Mouse (Mus musculus) ES-E14 (cell line): Measurements from ENCODE around the gene Nsrp1. TPM values are rescaled to one million over a fixed set of nuclear protein-coding genes. Genes with fewer than 3 reads are reported as not detected.

Experiments used
- DNase-seq: peaks from one replicate; pipeline ENCODE4 v3.0.0-alpha.2; 2013; ENCODE audit warnings: low read depth, low spot score
- H3K27ac ChIP-seq: 2 replicates; pipeline ENCODE4 v1.5.1; 2012; ENCODE audit warnings: low read depth, mild to moderate bottlenecking, low read length, moderate library complexity, mixed read lengths; ENCODE audit not compliant: poor library complexity, insufficient read depth, severe bottlenecking
- H3K36me3 ChIP-seq: 2 replicates; pipeline ENCODE4 v1.6.1; 2012; ENCODE audit warnings: mild to moderate bottlenecking, low read length, moderate library complexity, mixed read lengths; ENCODE audit not compliant: control insufficient read depth, poor library complexity, insufficient read depth, severe bottlenecking
- H3K4me1 ChIP-seq, 2 experiments: fragments of 150-350 bp in 1 of 2; sonication (generic) in 1 of 2; 2 replicates each; pipeline ENCODE4 v1.6.1; 2012; ENCODE audit warnings: low read length in 2 of 2, mild to moderate bottlenecking in 1 of 2, mixed read lengths in 1 of 2; ENCODE audit not compliant: control insufficient read depth in 2 of 2, insufficient read depth in 2 of 2, poor library complexity in 1 of 2
- H3K4me3 ChIP-seq, 2 experiments: fragments of 150-350 bp in 1 of 2; sonication (generic) in 1 of 2; 2 replicates each; pipeline ENCODE4 v1.5.1; 2012; ENCODE audit warnings: low read length in 2 of 2, low read depth in 1 of 2, mild to moderate bottlenecking in 1 of 2, mixed read lengths in 1 of 2; ENCODE audit not compliant: insufficient read depth in 1 of 2, poor library complexity in 1 of 2, severe bottlenecking in 1 of 2
- H3K9ac ChIP-seq: 2 replicates; pipeline ENCODE4 v1.6.1; 2012; ENCODE audit warnings: low read depth, mild to moderate bottlenecking, low read length, mixed read lengths; ENCODE audit not compliant: poor library complexity, insufficient read depth, severe bottlenecking
- H3K9me3 ChIP-seq: fragments of 150-350 bp; sonication (generic); 2 replicates; pipeline ENCODE4 v1.6.1; 2012; ENCODE audit warnings: low read depth, mild to moderate bottlenecking, low read length; ENCODE audit not compliant: control insufficient read depth, insufficient read depth
- CHD2 ChIP-seq: IDR thresholded peaks from 2 replicates; pipeline ENCODE4 v1.6.1; 2014; ENCODE audit warnings: mild to moderate bottlenecking, low read depth, low read length, inconsistent platforms
- HCFC1 ChIP-seq: IDR thresholded peaks from 2 replicates; pipeline ENCODE4 v1.6.1; 2012; ENCODE audit warnings: low read length, inconsistent platforms, borderline replicate concordance; ENCODE audit not compliant: insufficient read depth
- MAFK ChIP-seq: IDR thresholded peaks from 2 replicates; pipeline ENCODE4 v1.6.1; 2014; ENCODE audit warnings: mild to moderate bottlenecking, low read depth, low read length, inconsistent platforms; ENCODE audit not compliant: insufficient read depth
- ZC3H11A ChIP-seq: IDR thresholded peaks from 2 replicates; pipeline ENCODE4 v1.6.1; 2012; ENCODE audit warnings: low read depth, mild to moderate bottlenecking, inconsistent platforms, low read length, borderline replicate concordance
- ZNF384 ChIP-seq: IDR thresholded peaks from 2 replicates; pipeline ENCODE4 v1.6.1; 2012; ENCODE audit warnings: low read depth, low read length, inconsistent platforms
- in situ Hi-C, 2 experiments: fragments of 600-800 bp; cut with MboI; formaldehyde crosslinking; loops; one replicate each; pipeline ENCODE4 v1.15.1; 2025; ENCODE audit warnings: low sequenced_read_pairs in 2 of 2, inconsistent platforms in 1 of 2; ENCODE audit not compliant: unreplicated experiment in 2 of 2
- total RNA-seq: library from RNA; depleted of rRNA; stranded (reverse); fragments of 300-350 nt; gene quantifications from 2 replicates; pipeline ENCODE4 v1.2.3, GENCODE M21; 2012

The Nsrp1 gene
- total RNA-seq, 1 experiment = 13.3 TPM

DNA sequence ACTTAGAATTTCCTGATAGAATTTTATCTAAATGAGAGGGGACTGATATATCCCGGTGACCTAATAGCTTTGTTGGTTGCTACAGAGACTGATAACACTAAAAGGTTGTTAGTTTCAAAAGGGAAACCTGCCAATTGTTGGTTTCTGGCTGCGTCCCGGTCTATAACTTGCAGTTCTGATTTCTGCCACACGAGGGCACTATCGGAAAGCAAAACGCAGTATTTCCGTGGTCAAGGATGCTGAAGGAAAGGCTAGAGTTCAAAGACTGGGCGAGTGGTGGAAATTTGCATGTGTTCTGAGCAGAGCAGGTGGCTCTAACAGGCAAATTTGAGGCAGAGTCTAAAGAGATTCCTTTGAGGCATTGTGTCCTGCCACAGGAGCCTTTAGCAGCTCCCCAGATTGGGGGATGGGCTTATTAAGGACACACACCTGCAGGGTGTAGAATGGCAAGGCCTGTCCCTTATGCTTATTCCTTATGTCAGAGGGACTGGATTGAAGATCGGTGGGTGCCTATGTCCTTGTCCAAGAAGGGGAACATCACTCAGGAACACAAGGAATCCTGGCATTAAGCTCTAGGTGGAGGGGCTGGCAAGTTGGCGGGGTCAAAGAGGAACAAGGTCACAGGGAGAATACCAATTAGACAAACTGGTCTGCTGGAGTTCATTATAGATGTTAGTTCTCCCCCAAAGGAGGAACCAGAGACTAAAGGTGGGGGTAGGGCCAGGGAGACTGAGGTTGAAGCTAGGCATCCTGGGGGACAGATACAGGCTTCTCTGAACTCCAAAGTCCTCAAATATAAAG lies 22.1 kb upstream of the Nsrp1 start:
- TF ChIP-seq ZC3H11A = peak; percentile 90
- TF ChIP-seq ZNF384 = no peak
- no peak for TF ChIP-seq HCFC1
- TF ChIP-seq MAFK = no peak
- no peak for TF ChIP-seq CHD2
- Histone ChIP-seq H3K9me3 (no peaks in the 10 kb centered on the region), H3K4me1 (peaks cover 0 to 4% of the 10 kb centered on the region in 2 experiments; a peak in 1 of 4 replicates), H3K9ac (no peak overlapping the region), H3K27ac (no peak overlapping the region), H3K36me3 (no peaks in the 10 kb centered on the region), H3K4me3 (no peak overlapping the region)
- in situ Hi-C loops = loop anchor here in 1 of 2 experiments (10.0 kb wide), 1 partner anchor 214 kb away; no protein-coding TSS in a partner anchor
- DNase-seq = peak; percentile 75

DNA sequence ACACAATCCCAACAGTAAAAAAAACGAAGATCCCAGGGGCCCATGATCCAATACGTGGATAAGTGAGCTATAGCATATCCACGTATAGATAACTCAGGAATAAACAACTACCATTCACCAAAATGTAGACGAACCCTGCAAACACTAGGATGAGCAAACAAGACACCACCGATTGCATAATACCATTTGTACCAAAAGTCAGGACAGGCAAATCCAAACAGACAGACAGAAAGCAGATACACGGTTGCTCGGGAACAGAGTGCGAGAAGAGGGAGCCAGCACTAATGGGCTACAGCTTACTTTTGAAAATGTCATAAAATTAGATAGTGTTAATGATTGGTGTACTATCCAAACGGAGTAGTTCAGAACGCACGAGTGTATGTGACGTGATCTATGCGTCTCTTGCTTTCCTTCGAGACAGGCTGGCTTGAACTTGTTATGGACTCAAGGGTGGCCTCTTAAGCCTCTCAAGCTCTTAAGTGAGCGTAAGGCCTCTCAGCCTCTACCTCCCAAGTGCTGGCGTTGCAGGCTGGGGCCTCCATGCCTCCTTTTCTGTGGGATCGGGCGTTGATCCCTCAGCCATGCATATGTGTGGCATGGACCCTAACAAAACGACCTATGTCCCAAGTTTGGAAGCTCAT lies 20.2 kb upstream of the Nsrp1 start:
- H3K36me3 ChIP-seq = no peaks in the 10 kb centered on the region
- TF ChIP-seq ZNF384 (no peak), ZC3H11A (no peak), CHD2 (no peak), HCFC1 (no peak), MAFK (no peak)
- DNase-seq = no peak

DNA sequence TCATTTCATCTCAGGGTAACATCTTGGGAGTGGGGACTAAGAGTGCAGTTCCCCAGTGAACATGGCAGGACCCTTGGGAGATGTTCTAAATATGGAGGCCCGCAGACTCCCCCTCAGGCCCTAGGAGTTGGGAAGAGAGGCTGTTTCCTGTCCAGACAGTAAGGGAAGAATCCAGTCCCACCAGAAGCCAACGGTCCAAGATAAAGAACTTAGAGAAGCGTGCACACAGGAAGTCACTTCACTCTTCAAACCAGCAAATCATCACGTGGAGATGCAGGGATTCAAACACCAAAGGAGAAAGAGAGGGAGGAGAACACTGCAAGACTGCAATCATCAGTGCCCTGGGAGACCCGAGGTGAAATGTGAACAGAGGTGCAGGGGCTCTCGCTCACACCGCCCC lies 18.8 kb upstream of the Nsrp1 start:
- DNase-seq = no peak
- H3K27ac ChIP-seq = no peak overlapping the region
- TF ChIP-seq CHD2 (no peak), ZNF384 (no peak), ZC3H11A (no peak), MAFK (no peak), HCFC1 (no peak)

More for the DNA sequence above, 20.2 kb upstream of the Nsrp1 start:
- Histone ChIP-seq H3K9me3 (no peaks in the 10 kb centered on the region), H3K4me3 (no peak overlapping the region), H3K27ac (no peak overlapping the region), H3K4me1 (peaks cover 0 to 4% of the 10 kb centered on the region in 2 experiments; a peak in 1 of 4 replicates), H3K9ac (no peak overlapping the region)
- in situ Hi-C loops = no loop called here

GRCm38 (mm10) chr11:77096581-77096980 lies 18.3 kb upstream of the Nsrp1 start:
- Histone ChIP-seq H3K27ac (no peak overlapping the region), H3K9me3 (no peaks in the 10 kb centered on the region), H3K36me3 (no peaks in the 10 kb centered on the region), H3K4me1 (peaks cover 0 to 4% of the 10 kb centered on the region in 2 experiments; a peak in 1 of 4 replicates), H3K4me3 (no peak overlapping the region), H3K9ac (no peak overlapping the region)
- no peak for DNase-seq
- TF ChIP-seq MAFK = no peak
- no peak for TF ChIP-seq ZNF384
- TF ChIP-seq ZC3H11A = no peak
- no peak for TF ChIP-seq HCFC1
- no peak for TF ChIP-seq CHD2
- in situ Hi-C loops = no loop called here

More for the DNA sequence above, 18.8 kb upstream of the Nsrp1 start:
- no peaks in the 10 kb centered on the region for H3K9me3 ChIP-seq
- peaks cover 0 to 4% of the 10 kb centered on the region in 2 experiments; a peak in 1 of 4 replicates for H3K4me1 ChIP-seq
- H3K4me3 ChIP-seq = no peak overlapping the region
- no peak overlapping the region for H3K9ac ChIP-seq
- in situ Hi-C loops = no loop called here
- no peaks in the 10 kb centered on the region for H3K36me3 ChIP-seq
